Mouse (Mus musculus) C2C12 (cell line): ENCODE data around the gene Serpina1b. TPM values are rescaled to one million over a fixed set of nuclear protein-coding genes. Genes with fewer than 3 reads are reported as not detected.
"Not testable (repeated sequence)": the region's sequence is repeated elsewhere in the genome, so short reads cannot be mapped to it uniquely, and the experiment has no call there.

Source experiments
- H3K27me3 ChIP-seq: one replicate; pipeline ENCODE4 v1.6.1; 2011; ENCODE audit not compliant: control insufficient read depth, insufficient read depth, insufficient read length
- H3K36me3 ChIP-seq: one replicate; pipeline ENCODE4 v1.6.1; 2011; ENCODE audit not compliant: control insufficient read depth, insufficient read depth
- H3K4me3 ChIP-seq: one replicate; pipeline ENCODE4 v1.5.1; 2011; ENCODE audit warnings: mild to moderate bottlenecking, control low read depth; ENCODE audit not compliant: poor library complexity, insufficient read depth, severe bottlenecking
- H3K79me2 ChIP-seq: one replicate; pipeline ENCODE4 v1.6.1; 2011; ENCODE audit not compliant: control insufficient read depth, insufficient read depth
- H3K79me3 ChIP-seq: one replicate; pipeline ENCODE4 v1.6.1; 2011; ENCODE audit warnings: low read depth, control low read depth
- H3ac ChIP-seq: one replicate; pipeline ENCODE3; 2011; ENCODE audit warnings: low read depth; ENCODE audit not compliant: control insufficient read depth, insufficient read length
- CEBPB ChIP-seq: IDR thresholded peaks from one replicate; pipeline ENCODE4 v1.6.1; 2011; ENCODE audit warnings: low read depth, mild to moderate bottlenecking, control low read depth, moderate library complexity
- CTCF ChIP-seq: IDR thresholded peaks from one replicate; pipeline ENCODE4 v1.5.1; 2011; ENCODE audit not compliant: control insufficient read depth, insufficient read depth, insufficient read length
- MAX ChIP-seq: IDR thresholded peaks from one replicate; pipeline ENCODE4 v1.6.1; 2011; ENCODE audit warnings: mild to moderate bottlenecking, control low read depth
- MYOG ChIP-seq: IDR thresholded peaks from one replicate; pipeline ENCODE4 v1.6.1; 2011; ENCODE audit not compliant: control insufficient read depth, insufficient read length; ENCODE audit errors: extremely low read depth
- USF1 ChIP-seq: IDR thresholded peaks from one replicate; pipeline ENCODE4 v1.6.1; 2011; ENCODE audit warnings: low read depth, mild to moderate bottlenecking, control low read depth, moderate library complexity
- polyA plus RNA-seq: library from polyadenylated mRNA; unstranded; fragments of >200 nt; fragmentation: generic; extraction: Trizol; gene quantifications from one replicate; pipeline ENCODE4 v1.2.1, GENCODE M21; 2012; ENCODE audit warnings: missing spikeins

Serpina1b gene
- polyA plus RNA-seq, 1 experiment: not detected

GRCm38 (mm10) chr12:103770597-103770996 is 59.6 kb downstream of the Serpina1b start:
- not testable (repeated sequence) for H3K27me3 ChIP-seq, H3K79me2 ChIP-seq, H3ac ChIP-seq, H3K36me3 ChIP-seq, H3K79me3 ChIP-seq, H3K4me3 ChIP-seq

GRCm38 (mm10) chr12:103763083-103763482 is 67.1 kb downstream of the Serpina1b start:
- not testable (repeated sequence) for H3K27me3 ChIP-seq, H3ac ChIP-seq, H3K79me2 ChIP-seq, H3K4me3 ChIP-seq, H3K36me3 ChIP-seq, H3K79me3 ChIP-seq

GRCm38 (mm10) chr12:103760316-103760715 is 69.9 kb downstream of the Serpina1b start:
- not testable (repeated sequence) for H3K36me3 ChIP-seq, H3K4me3 ChIP-seq, H3ac ChIP-seq, H3K27me3 ChIP-seq, H3K79me3 ChIP-seq, H3K79me2 ChIP-seq

- not testable (repeated sequence) for H3K4me3 ChIP-seq, H3K27me3 ChIP-seq, H3K79me2 ChIP-seq, H3K36me3 ChIP-seq, H3K79me3 ChIP-seq, H3ac ChIP-seq
Observed at GRCm38 (mm10) chr12:103745957-103746356, 84.2 kb downstream of the Serpina1b start.

GRCm38 (mm10) chr12:103737791-103738580 is 92.2 kb downstream of the Serpina1b start:
- not testable (repeated sequence) for H3K4me3 ChIP-seq, H3K79me2 ChIP-seq

GRCm38 (mm10) chr12:103735566-103735965 is 94.6 kb downstream of the Serpina1b start:
- H3K4me3 ChIP-seq, H3K27me3 ChIP-seq, H3K79me3 ChIP-seq, H3ac ChIP-seq, H3K79me2 ChIP-seq, H3K36me3 ChIP-seq: not testable (repeated sequence)

More at GRCm38 (mm10) chr12:103737791-103738580, 92.2 kb downstream of the Serpina1b start:
- not testable (repeated sequence) for H3K27me3 ChIP-seq, H3K36me3 ChIP-seq, H3ac ChIP-seq, H3K79me3 ChIP-seq

- not testable (repeated sequence) for H3K79me3 ChIP-seq, H3K36me3 ChIP-seq, H3K4me3 ChIP-seq, H3ac ChIP-seq, H3K79me2 ChIP-seq, H3K27me3 ChIP-seq
Observed at GRCm38 (mm10) chr12:103735101-103735500, 95.1 kb downstream of the Serpina1b start.

GRCm38 (mm10) chr12:103711537-103711936 is 118.6 kb downstream of the Serpina1b start:
- TF ChIP-seq MYOG (no peak), USF1 (no peak), CTCF (no peak), MAX (no peak), CEBPB (no peak)
- H3K36me3 ChIP-seq: no peaks in the 10 kb centered on the region
- H3ac ChIP-seq: no peak overlapping the region
- H3K4me3 ChIP-seq: no peak overlapping the region
- no peaks in the 10 kb centered on the region for H3K27me3 ChIP-seq
- H3K79me2 ChIP-seq: no peaks in the 10 kb centered on the region
- H3K79me3 ChIP-seq: no peaks in the 10 kb centered on the region
